Mouse (Mus musculus) bone marrow macrophage, adult 2 months (primary cell): Measurements from ENCODE around the gene Thoc3.

Experiments used
- CTCF ChIP-seq: IDR thresholded peaks from 2 replicates; pipeline ENCODE4 v1.5.1; 2012; ENCODE audit warnings: low read depth, mild to moderate bottlenecking, low read length, moderate library complexity
- POLR2A ChIP-seq: IDR thresholded peaks from 2 replicates; pipeline ENCODE4 v1.6.1; 2012; ENCODE audit warnings: mild to moderate bottlenecking, low read depth, low read length, borderline replicate concordance

DNA sequence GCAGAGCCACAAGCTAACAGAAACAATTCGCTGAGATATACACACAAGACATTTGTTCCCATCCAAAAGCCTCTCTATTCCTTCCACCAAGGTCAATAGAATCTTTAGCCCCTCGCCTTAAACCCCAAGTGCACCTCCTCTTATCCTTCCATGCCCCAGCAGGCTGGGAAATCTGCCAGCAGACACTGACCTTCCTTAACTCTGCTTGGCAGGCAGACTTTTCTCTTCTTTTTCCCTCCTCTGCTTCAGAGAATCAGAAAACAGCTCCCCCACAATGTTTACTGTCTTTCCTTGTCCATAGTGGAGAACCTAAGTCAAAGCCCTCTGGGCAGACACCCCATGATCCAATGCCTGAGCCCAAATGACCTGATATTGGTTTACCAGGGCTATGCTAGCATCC, 6.3 kb upstream of the Thoc3 start:
- TF ChIP-seq POLR2A (no peak), CTCF (no peak)
